In genomic region chr13:107677091-107677470, GRCm38 (mm10) we compare ENCODE assay signal across 9 mouse cellular contexts.
A peak's percentile ranks its signal among the peaks of the same experiment; 100 is the strongest.
DNase-seq lines count a peak whose midpoint lies in the region; ATAC-seq and TF ChIP-seq lines count a peak whose summit lies in the region.
"Had no signal": no experiment of that assay in that cellular context is flagged by ENCODE, and none has a peak within 500 bp of the region (broad histone marks: within the 10 kb centered on the region; RNA-seq: fewer than 3 reads in every experiment).

No protein-coding gene starts in this region.

- TF ChIP-seq POLR2A in embryonic fibroblast, embryonic 13.5 days (IDR thresholded peaks at IDR 0.05; ENCODE audit: low read depth, low read length): no peak

- 45% methylated on average over 8 of the region's 8 CpGs for WGBS in hindbrain, postnatal 0 days
- 68% methylated on average over 8 of the region's 8 CpGs for WGBS in hindbrain, embryonic 11.5 days
- WGBS in lung, embryonic 15.5 days: 28% methylated on average over 8 of the region's 8 CpGs

- H3K4me3 ChIP-seq in hindbrain, postnatal 0 days (ENCODE audit: low read length): no peak overlapping the region
- H3K4me3 ChIP-seq in hindbrain, embryonic 11.5 days (ENCODE audit: low read depth, low read length): no peak overlapping the region
- H3K4me3 ChIP-seq in embryonic fibroblast, embryonic 13.5 days (ENCODE audit: insufficient read depth, low read length): no peak overlapping the region
- no peak overlapping the region for H3K4me3 ChIP-seq in lung, embryonic 15.5 days
- H3K4me3 ChIP-seq: liver, embryonic 15.5 days had no signal

- DNase-seq in hindbrain, postnatal 0 days (ENCODE audit: low spot score): no peak
- DNase-seq in hindbrain, embryonic 11.5 days (ENCODE audit: low spot score): no peak
- DNase-seq in ZHBTc4 (ENCODE audit: low read depth, low spot score): peak; percentile 21
- no peak for DNase-seq in adrenal gland, adult (ENCODE audit: inconsistent age in 2 of 2, low spot score in 1 of 2)
- DNase-seq in layer of hippocampus, adult 18-20 months (ENCODE audit: low spot score in 2 of 2): no peak
- DNase-seq: cerebellum, adult 2 months had no signal

- no peaks in the 10 kb centered on the region for H3K27me3 ChIP-seq in hindbrain, postnatal 0 days (ENCODE audit: insufficient read depth, low read length)
- H3K27me3 ChIP-seq in hindbrain, embryonic 11.5 days (ENCODE audit: control insufficient read depth, insufficient read depth, low read length): no peaks in the 10 kb centered on the region
- no peaks in the 10 kb centered on the region for H3K27me3 ChIP-seq in lung, embryonic 15.5 days
- H3K27me3 ChIP-seq: liver, embryonic 15.5 days had no signal

- no peaks in the 10 kb centered on the region for H3K9me3 ChIP-seq in hindbrain, postnatal 0 days (ENCODE audit: low read length)
- no peaks in the 10 kb centered on the region for H3K9me3 ChIP-seq in hindbrain, embryonic 11.5 days (ENCODE audit: control insufficient read depth, low read length)
- H3K9me3 ChIP-seq in lung, embryonic 15.5 days: no peaks in the 10 kb centered on the region
- H3K9me3 ChIP-seq: liver, embryonic 15.5 days had no signal

- no peak overlapping the region for H3K9ac ChIP-seq in hindbrain, postnatal 0 days (replicated peaks; ENCODE audit: low read length)
- no peak overlapping the region for H3K9ac ChIP-seq in hindbrain, embryonic 11.5 days (ENCODE audit: low read depth, low read length)
- H3K9ac ChIP-seq in lung, embryonic 15.5 days: no peak overlapping the region
- H3K9ac ChIP-seq: liver, embryonic 15.5 days had no signal

- H3K36me3 ChIP-seq in hindbrain, postnatal 0 days (ENCODE audit: insufficient read depth, low read length): no peaks in the 10 kb centered on the region
- no peaks in the 10 kb centered on the region for H3K36me3 ChIP-seq in hindbrain, embryonic 11.5 days (ENCODE audit: control insufficient read depth, insufficient read depth, low read length)
- no peaks in the 10 kb centered on the region for H3K36me3 ChIP-seq in lung, embryonic 15.5 days
- H3K36me3 ChIP-seq: liver, embryonic 15.5 days had no signal

- H3K27ac ChIP-seq in hindbrain, postnatal 0 days: 0 out of 2 replicates have a peak overlapping the region, but pooled peaks have one; percentile 2
- H3K27ac ChIP-seq in hindbrain, embryonic 11.5 days (ENCODE audit: low read depth, low read length): no peak overlapping the region
- peak overlapping the region; percentile 74 for H3K27ac ChIP-seq in embryonic fibroblast, embryonic 13.5 days (ENCODE audit: insufficient read depth, low read length)
- peak overlapping the region; percentile 93 for H3K27ac ChIP-seq in lung, embryonic 15.5 days

- no peaks in the 10 kb centered on the region; the same call in 1 of the 2 replicates for H3K4me1 ChIP-seq in hindbrain, postnatal 0 days (ENCODE audit: insufficient read depth, low read length)
- H3K4me1 ChIP-seq in hindbrain, embryonic 11.5 days (replicated peaks; ENCODE audit: control insufficient read depth, insufficient read depth, low read length): no peaks in the 10 kb centered on the region
- 0 out of 2 replicates have a peak, but pooled peaks cover 2% of the 10 kb centered on the region for H3K4me1 ChIP-seq in embryonic fibroblast, embryonic 13.5 days (ENCODE audit: control insufficient read depth, insufficient read depth, low read length)
- H3K4me1 ChIP-seq in lung, embryonic 15.5 days: peaks cover 32% of the 10 kb centered on the region
- H3K4me1 ChIP-seq: liver, embryonic 15.5 days had no signal

- H3K4me2 ChIP-seq in hindbrain, postnatal 0 days (ENCODE audit: low read depth, low read length): no peak overlapping the region
- H3K4me2 ChIP-seq in hindbrain, embryonic 11.5 days (replicated peaks; ENCODE audit: low read depth, low read length): no peak overlapping the region
- H3K4me2 ChIP-seq in lung, embryonic 15.5 days: peak overlapping the region; percentile 23
- H3K4me2 ChIP-seq: liver, embryonic 15.5 days had no signal

- no peak for TF ChIP-seq CTCF in hindbrain, postnatal 0 days (IDR thresholded peaks at IDR 0.05; ENCODE audit: low read depth)
- no peak for TF ChIP-seq CTCF in embryonic fibroblast, embryonic 13.5 days (IDR thresholded peaks at IDR 0.05; ENCODE audit: borderline replicate concordance, insufficient read depth, low read length)

- no peak for ATAC-seq in hindbrain, postnatal 0 days
- ATAC-seq in hindbrain, embryonic 11.5 days (ENCODE audit: low FRiP score): no peak
- peak; percentile 2; the same call in 1 of the 2 replicates for ATAC-seq in lung, embryonic 15.5 days (ENCODE audit: borderline replicate concordance, extremely low read depth, low FRiP score, low TSS enrichment)
